Mouse (Mus musculus) intestine, embryonic 15.5 days (tissue): ENCODE data around the gene Smyd3. TPM values are rescaled to one million over a fixed set of nuclear protein-coding genes. Genes with fewer than 3 reads are reported as not detected.

Experiments
- ATAC-seq: fragments of 200-750 bp; cut with Nextera tagmentation; 2 replicates; pipeline ENCODE4 v1.8.0; 2017; ENCODE audit warnings: moderate TSS enrichment, moderate library complexity
- H3K27ac ChIP-seq: fragments of 300-500 bp; sonication (generic); 2 replicates; pipeline ENCODE4 v1.5.1; 2015; ENCODE audit warnings: mild to moderate bottlenecking, inconsistent platforms
- H3K27me3 ChIP-seq: fragments of 300-500 bp; sonication (generic); replicated peaks from 2 replicates; pipeline ENCODE4 v1.6.1; 2015; ENCODE audit warnings: inconsistent platforms
- H3K36me3 ChIP-seq: fragments of 300-500 bp; sonication (generic); 2 replicates; pipeline ENCODE4 v1.6.1; 2015; ENCODE audit warnings: inconsistent platforms
- H3K4me1 ChIP-seq: fragments of 300-500 bp; sonication (generic); replicated peaks from 2 replicates; pipeline ENCODE4 v1.6.1; 2015; ENCODE audit warnings: inconsistent platforms
- H3K4me2 ChIP-seq: fragments of 300-500 bp; sonication (generic); replicated peaks from 2 replicates; pipeline ENCODE4 v1.6.1; 2015; ENCODE audit warnings: mild to moderate bottlenecking, inconsistent platforms
- H3K4me3 ChIP-seq: fragments of 300-500 bp; sonication (generic); replicated peaks from 2 replicates; pipeline ENCODE4 v1.5.1; 2015; ENCODE audit warnings: inconsistent platforms
- H3K9ac ChIP-seq: fragments of 300-500 bp; sonication (generic); 2 replicates; pipeline ENCODE4 v1.6.1; 2015; ENCODE audit warnings: inconsistent platforms
- H3K9me3 ChIP-seq: fragments of 300-500 bp; sonication (generic); 2 replicates; pipeline ENCODE4 v1.6.1; 2016; ENCODE audit warnings: inconsistent platforms
- WGBS: fragments of 180-500 bp; shearing (Covaris S2); methylation state at CpG from one replicate; pipeline ENCODE4 v1.1.7; 2015; 5-methylcytosine and 5-hydroxymethylcytosine counted together
- polyA plus RNA-seq: library from polyadenylated mRNA; unstranded; fragments of >200 nt; fragmentation: Nextera tagmentation; extraction: Ambion mirVana; gene quantifications from 2 replicates; pipeline ENCODE4 v1.2.1, GENCODE M21; 2015

Smyd3 gene
- polyA plus RNA-seq, 1 experiment from 2014 or later = 18.1 TPM

DNA sequence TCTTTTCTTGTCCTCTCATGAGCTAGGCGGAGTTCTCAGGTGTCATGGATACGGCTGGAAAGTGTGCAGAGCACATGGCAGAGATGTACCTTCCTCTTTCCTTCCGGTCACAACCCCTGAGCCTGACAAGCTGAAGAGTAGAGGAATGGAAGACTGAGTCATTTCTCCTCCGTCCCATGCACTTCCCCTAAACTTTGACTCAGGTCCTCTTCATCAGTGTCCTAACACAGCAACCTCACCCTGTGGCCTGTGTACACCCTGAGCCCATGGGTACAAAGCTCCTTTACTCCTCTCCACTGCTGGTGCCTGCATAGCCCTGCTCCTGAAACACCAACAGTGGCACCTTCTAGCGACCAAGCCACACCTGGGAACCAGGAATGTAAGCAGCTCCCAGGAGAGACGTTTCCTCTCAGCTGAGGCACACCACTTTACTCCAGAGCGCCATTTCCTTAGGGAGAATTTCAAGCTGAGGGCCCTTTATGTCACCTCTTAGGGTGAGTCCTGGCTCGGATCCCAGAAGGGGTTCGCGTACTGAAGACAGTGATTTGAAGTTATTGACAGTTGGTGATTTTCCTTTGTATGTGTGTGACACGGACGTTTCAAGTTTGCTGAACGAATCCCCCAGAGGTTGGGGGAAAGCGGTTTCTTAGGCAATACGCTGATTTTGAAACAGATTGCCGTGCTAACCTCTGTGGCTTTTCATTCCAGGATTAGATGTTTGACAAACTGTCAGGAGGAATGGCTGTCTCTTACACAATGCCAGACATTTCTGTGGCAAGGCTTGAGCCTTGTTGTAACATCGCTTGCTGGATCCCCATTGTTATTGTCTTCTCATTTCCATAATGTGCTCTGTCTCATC is 471.8 kb downstream of the Smyd3 start:
- Histone ChIP-seq H3K36me3 (no peaks in the 10 kb centered on the region), H3K4me2 (no peak overlapping the region), H3K4me3 (no peak overlapping the region), H3K27me3 (no peaks in the 10 kb centered on the region), H3K9me3 (no peaks in the 10 kb centered on the region), H3K4me1 (peaks cover 3% of the 10 kb centered on the region), H3K27ac (no peak overlapping the region), H3K9ac (no peak overlapping the region)
- no peak for ATAC-seq
- WGBS = 73% methylated on average over 17 of the region's 17 CpGs

- Histone ChIP-seq H3K27me3 (no peaks in the 10 kb centered on the region), H3K36me3 (no peaks in the 10 kb centered on the region), H3K9ac (no peak overlapping the region), H3K4me2 (no peak overlapping the region), H3K27ac (no peak overlapping the region), H3K9me3 (no peaks in the 10 kb centered on the region), H3K4me3 (no peak overlapping the region), H3K4me1 (peaks cover 3% of the 10 kb centered on the region)
- WGBS = 53% methylated on average over 5 of the region's 5 CpGs
- ATAC-seq = peak; percentile 43; the same call in 1 of the 2 replicates
Measured at GRCm38 (mm10) chr1:179044165-179044564, 473.7 kb downstream of the Smyd3 start.

- ATAC-seq = peak; percentile 47
- peaks cover 3% of the 10 kb centered on the region for H3K4me1 ChIP-seq
- no peaks in the 10 kb centered on the region for H3K27me3 ChIP-seq
- H3K4me3 ChIP-seq = no peak overlapping the region
- H3K4me2 ChIP-seq = no peak overlapping the region
- no peak overlapping the region for H3K9ac ChIP-seq
- WGBS = 50% methylated on average over 12 of the region's 12 CpGs
- H3K9me3 ChIP-seq = no peaks in the 10 kb centered on the region
- H3K36me3 ChIP-seq = no peaks in the 10 kb centered on the region
- H3K27ac ChIP-seq = 0 out of 2 replicates have a peak overlapping the region, but pooled peaks have one; percentile 22
Measured at GRCm38 (mm10) chr1:179043644-179044043, 474.2 kb downstream of the Smyd3 start.

- Histone ChIP-seq H3K9me3 (no peaks in the 10 kb centered on the region), H3K9ac (no peak overlapping the region), H3K4me1 (no peaks in the 10 kb centered on the region; the same call in none of the 2 replicates), H3K36me3 (no peaks in the 10 kb centered on the region), H3K27ac (no peak overlapping the region), H3K4me3 (no peak overlapping the region), H3K4me2 (no peak overlapping the region), H3K27me3 (no peaks in the 10 kb centered on the region)
- WGBS = 69% methylated on average over 8 of the region's 8 CpGs
- ATAC-seq = peak; percentile 57; the same call in 1 of the 2 replicates
Measured at GRCm38 (mm10) chr1:179041905-179042337, 475.9 kb downstream of the Smyd3 start.

- no peak overlapping the region for H3K9ac ChIP-seq
- H3K27me3 ChIP-seq = no peaks in the 10 kb centered on the region
- no peaks in the 10 kb centered on the region for H3K9me3 ChIP-seq
- H3K4me2 ChIP-seq = no peak overlapping the region
- 89% methylated on average over 14 of the region's 14 CpGs for WGBS
- no peak overlapping the region for H3K27ac ChIP-seq
- H3K36me3 ChIP-seq = no peaks in the 10 kb centered on the region
- H3K4me1 ChIP-seq = no peaks in the 10 kb centered on the region; the same call in none of the 2 replicates
- no peak overlapping the region for H3K4me3 ChIP-seq
- ATAC-seq = no peak
Measured at GRCm38 (mm10) chr1:179041231-179041904, 476.5 kb downstream of the Smyd3 start.

DNA sequence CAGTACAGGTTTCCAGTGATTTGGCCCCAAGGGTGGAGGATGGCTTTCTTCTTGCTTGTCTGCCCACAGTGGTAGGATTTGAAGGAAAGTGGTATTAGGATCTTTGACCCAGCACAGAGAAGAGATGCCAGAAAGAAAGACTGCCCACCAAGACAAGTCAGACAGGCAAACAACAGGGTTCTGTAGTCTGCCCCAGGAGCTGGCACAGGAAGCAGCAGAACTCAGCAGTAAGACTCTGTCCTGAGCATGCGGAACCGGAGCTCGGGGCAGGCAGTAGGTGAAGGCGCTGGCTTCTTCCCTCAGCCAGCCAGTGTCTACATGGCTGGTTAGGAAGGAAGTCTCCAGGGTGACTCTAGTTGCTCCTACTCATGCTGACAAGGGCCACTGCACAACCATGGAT is 479.0 kb downstream of the Smyd3 start:
- no peak overlapping the region for H3K4me2 ChIP-seq
- ATAC-seq = no peak
- H3K4me3 ChIP-seq = no peak overlapping the region
- no peaks in the 10 kb centered on the region for H3K27me3 ChIP-seq
- WGBS = 93% methylated on average over 4 of the region's 4 CpGs
- H3K9ac ChIP-seq = no peak overlapping the region
- no peak overlapping the region for H3K27ac ChIP-seq
- no peaks in the 10 kb centered on the region for H3K36me3 ChIP-seq
- no peaks in the 10 kb centered on the region; the same call in none of the 2 replicates for H3K4me1 ChIP-seq
- H3K9me3 ChIP-seq = no peaks in the 10 kb centered on the region

DNA sequence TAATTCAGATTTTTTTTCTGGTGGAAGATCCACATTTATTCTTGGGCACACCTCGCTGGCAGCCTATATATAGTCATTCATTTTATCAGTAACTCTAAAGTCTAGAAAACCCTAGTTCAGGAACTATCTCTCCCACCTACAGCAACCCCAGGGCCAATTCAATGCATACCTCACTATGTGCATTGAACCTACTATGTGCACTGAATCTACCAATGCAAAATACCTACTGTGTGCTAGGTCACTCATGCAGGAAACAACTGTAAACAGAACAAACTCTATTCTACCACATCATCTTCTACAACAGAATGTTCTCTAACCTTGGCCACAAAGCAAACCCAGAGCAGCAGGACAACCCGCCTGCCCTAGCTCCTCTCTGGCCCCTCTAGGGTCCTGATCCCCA is 484.9 kb downstream of the Smyd3 start:
- H3K4me1 ChIP-seq = no peaks in the 10 kb centered on the region
- 95% methylated on average over 2 of the region's 2 CpGs for WGBS
- no peaks in the 10 kb centered on the region for H3K9me3 ChIP-seq

DNA sequence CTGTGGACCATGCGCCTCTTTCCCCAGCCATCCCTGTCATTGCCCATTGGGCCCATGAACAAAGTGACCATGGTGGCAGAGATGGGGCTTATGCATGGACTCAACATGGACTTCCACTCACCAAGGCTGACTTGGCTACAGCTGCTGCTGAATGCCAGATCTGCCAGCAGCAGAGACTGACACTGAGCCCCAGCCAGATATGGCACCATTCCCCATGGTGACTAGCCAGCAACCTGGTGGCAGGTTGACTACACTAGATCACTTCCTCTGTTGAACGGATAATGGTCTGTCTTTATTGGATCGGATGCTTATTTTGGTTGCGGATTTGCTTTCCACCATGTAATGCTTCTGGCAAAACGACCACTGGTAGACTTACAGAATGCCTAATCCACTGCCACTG is 486.3 kb downstream of the Smyd3 start:
- Histone ChIP-seq H3K27me3 (no peaks in the 10 kb centered on the region), H3K36me3 (no peaks in the 10 kb centered on the region), H3K9ac (no peak overlapping the region), H3K4me1 (no peaks in the 10 kb centered on the region), H3K4me2 (no peak overlapping the region), H3K9me3 (no peaks in the 10 kb centered on the region), H3K4me3 (no peak overlapping the region), H3K27ac (no peak overlapping the region)
- ATAC-seq = no peak
- 95% methylated on average over 5 of the region's 5 CpGs for WGBS

More for the DNA sequence above, 484.9 kb downstream of the Smyd3 start:
- Histone ChIP-seq H3K27me3 (no peaks in the 10 kb centered on the region), H3K4me3 (no peak overlapping the region), H3K4me2 (no peak overlapping the region), H3K27ac (no peak overlapping the region), H3K9ac (no peak overlapping the region), H3K36me3 (no peaks in the 10 kb centered on the region)
- no peak for ATAC-seq

DNA sequence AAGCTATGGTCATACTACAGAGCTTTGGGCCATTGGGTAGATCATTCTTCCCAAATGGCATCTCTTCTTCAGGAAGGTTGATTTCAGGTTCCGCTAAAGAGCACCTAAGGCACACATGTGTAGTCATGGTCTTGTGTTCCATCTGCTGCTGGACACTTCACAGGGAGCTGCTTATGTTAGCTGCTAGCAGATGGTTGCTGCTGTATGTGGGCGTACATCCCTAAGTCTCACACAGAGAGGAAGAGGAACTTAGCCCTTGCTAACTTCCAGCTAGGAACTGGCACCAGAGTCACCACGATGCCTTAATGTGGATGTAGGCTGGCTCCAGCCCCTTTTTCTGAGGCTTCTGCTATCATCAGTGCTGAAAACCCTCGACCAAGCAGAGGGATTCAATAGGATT is 491.2 kb downstream of the Smyd3 start:
- ATAC-seq = no peak
- Histone ChIP-seq H3K36me3 (no peaks in the 10 kb centered on the region), H3K4me1 (no peaks in the 10 kb centered on the region), H3K9me3 (no peaks in the 10 kb centered on the region), H3K27me3 (no peaks in the 10 kb centered on the region), H3K9ac (no peak overlapping the region), H3K4me2 (no peak overlapping the region), H3K27ac (no peak overlapping the region), H3K4me3 (no peak overlapping the region)
- WGBS = 85% methylated on average over 4 of the region's 4 CpGs

DNA sequence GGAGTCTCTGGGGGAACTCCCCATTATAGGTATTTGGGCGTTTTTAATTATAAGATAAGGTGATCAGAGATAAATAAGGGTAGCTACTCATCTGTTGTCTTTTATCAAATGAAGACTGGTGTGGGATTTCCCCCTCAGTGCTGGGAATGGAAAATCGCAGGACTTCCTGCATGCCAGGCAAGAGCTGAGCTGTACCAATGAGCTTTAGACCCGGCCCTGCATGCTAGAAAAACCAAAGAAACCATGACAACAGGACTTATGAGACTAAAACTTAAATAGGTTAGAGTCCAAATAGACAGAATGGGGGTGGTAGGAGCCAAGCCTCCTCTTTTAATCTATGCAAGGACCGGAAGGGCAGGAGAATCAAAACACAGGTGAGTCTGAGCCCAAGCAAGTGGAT is 492.7 kb downstream of the Smyd3 start:
- Histone ChIP-seq H3K4me2 (no peak overlapping the region), H3K27ac (no peak overlapping the region), H3K9ac (no peak overlapping the region), H3K4me3 (no peak overlapping the region), H3K9me3 (no peaks in the 10 kb centered on the region), H3K4me1 (no peaks in the 10 kb centered on the region), H3K36me3 (no peaks in the 10 kb centered on the region), H3K27me3 (no peaks in the 10 kb centered on the region)
- 78% methylated on average over 4 of the region's 4 CpGs for WGBS
- ATAC-seq = no peak

GRCm38 (mm10) chr1:179023486-179023885 is 494.4 kb downstream of the Smyd3 start:
- H3K9ac ChIP-seq = no peak overlapping the region
- H3K4me3 ChIP-seq = no peak overlapping the region
- no peak for ATAC-seq
- H3K27ac ChIP-seq = no peak overlapping the region
- no peak overlapping the region for H3K4me2 ChIP-seq
- H3K36me3 ChIP-seq = no peaks in the 10 kb centered on the region
- no peaks in the 10 kb centered on the region for H3K27me3 ChIP-seq
- H3K4me1 ChIP-seq = no peaks in the 10 kb centered on the region
- H3K9me3 ChIP-seq = no peaks in the 10 kb centered on the region
- WGBS = 79% methylated on average over 7 of the region's 7 CpGs

DNA sequence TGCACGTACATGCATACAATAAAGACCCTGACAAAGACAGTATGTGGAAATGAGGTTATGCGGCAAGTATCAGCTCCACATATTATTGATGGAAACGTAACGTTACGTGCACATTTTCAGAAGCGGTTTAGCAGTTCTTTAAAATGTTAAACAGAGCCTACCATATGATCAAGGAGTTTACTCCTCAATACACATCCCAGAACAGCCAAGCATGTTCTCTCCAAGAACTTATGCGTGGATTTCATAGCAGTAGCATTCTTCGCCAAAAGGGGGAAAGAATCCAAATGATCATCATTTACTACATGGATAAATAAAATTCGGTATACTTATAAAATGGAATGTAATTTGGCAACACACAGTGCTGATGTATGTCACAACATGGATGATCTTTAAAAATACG is 500.4 kb downstream of the Smyd3 start:
- Histone ChIP-seq H3K9ac (no peak overlapping the region), H3K4me2 (no peak overlapping the region), H3K27me3 (no peaks in the 10 kb centered on the region), H3K27ac (no peak overlapping the region), H3K36me3 (no peaks in the 10 kb centered on the region), H3K9me3 (no peaks in the 10 kb centered on the region), H3K4me3 (no peak overlapping the region), H3K4me1 (no peaks in the 10 kb centered on the region)
- 85% methylated on average over 10 of the region's 10 CpGs for WGBS
- no peak for ATAC-seq
